In genomic region chr13:53109560-53110248, GRCm38 (mm10) we compare ENCODE assay signal across 8 mouse cellular contexts.
DNase-seq lines count a peak whose midpoint lies in the region; ATAC-seq and TF ChIP-seq lines count a peak whose summit lies in the region.

No protein-coding gene starts in this region.

- peak; percentile 39; the same call in 1 of the 2 replicates for ATAC-seq in heart, embryonic 14.5 days (ENCODE audit: insufficient number of reproducible peaks, insufficient read depth, low FRiP score, low read depth)
- peak; percentile 83 for ATAC-seq in kidney, postnatal 0 days (replicated peaks; ENCODE audit: low FRiP score, low read depth)

- no peaks in the 10 kb centered on the region for H3K9me3 ChIP-seq in forebrain, embryonic 10.5 days
- no peaks in the 10 kb centered on the region for H3K9me3 ChIP-seq in heart, embryonic 14.5 days (ENCODE audit: control insufficient read depth, low read length)
- no peaks in the 10 kb centered on the region for H3K9me3 ChIP-seq in kidney, postnatal 0 days (replicated peaks; ENCODE audit: low read length)

- peak overlapping the region; percentile 35; the same call in 1 of the 2 replicates for H3K4me2 ChIP-seq in heart, embryonic 14.5 days (ENCODE audit: low read length)
- peak overlapping the region; percentile 41 for H3K4me2 ChIP-seq in kidney, postnatal 0 days (ENCODE audit: low read length)

- peak overlapping the region; percentile 63 for H3K27ac ChIP-seq in forebrain, embryonic 10.5 days
- no peak overlapping the region for H3K27ac ChIP-seq in heart, embryonic 14.5 days (replicated peaks in 1 of 2; ENCODE audit: control insufficient read depth in 1 of 2, insufficient read depth in 1 of 2, low read depth in 2 of 2, low read length in 2 of 2)
- H3K27ac ChIP-seq in kidney, postnatal 0 days: no peak overlapping the region

- peaks cover 8% of the 10 kb centered on the region for H3K4me1 ChIP-seq in forebrain, embryonic 10.5 days
- H3K4me1 ChIP-seq in heart, embryonic 14.5 days (ENCODE audit: control insufficient read depth in 2 of 2, insufficient read depth in 2 of 2, low read length in 2 of 2): no peaks in the 10 kb centered on the region; a peak in 1 of 4 replicates
- no peaks in the 10 kb centered on the region for H3K4me1 ChIP-seq in kidney, postnatal 0 days (replicated peaks; ENCODE audit: insufficient read depth, low read length)

- 29% methylated on average over 17 of the region's 17 CpGs for WGBS in forebrain, embryonic 10.5 days
- 20% methylated on average over 17 of the region's 17 CpGs for WGBS in heart, embryonic 14.5 days
- 17% methylated on average over 17 of the region's 17 CpGs for WGBS in kidney, postnatal 0 days

- peaks cover 32% of the 10 kb centered on the region for H3K36me3 ChIP-seq in forebrain, embryonic 10.5 days (replicated peaks)
- H3K36me3 ChIP-seq in heart, embryonic 14.5 days (ENCODE audit: control insufficient read depth, insufficient read depth, low read length): peaks cover 37% of the 10 kb centered on the region
- no peaks in the 10 kb centered on the region for H3K36me3 ChIP-seq in kidney, postnatal 0 days (ENCODE audit: insufficient read depth, low read length)
- H3K36me3 ChIP-seq in splenic B cell, adult 2 months (ENCODE audit: control insufficient read depth, insufficient read depth, low read length, poor library complexity, severe bottlenecking): no peaks in the 10 kb centered on the region

- peak; percentile 99 for TF ChIP-seq CTCF in kidney, postnatal 0 days (IDR thresholded peaks at IDR 0.05; ENCODE audit: low read depth)

- H3K27me3 ChIP-seq in forebrain, embryonic 10.5 days (ENCODE audit: poor library complexity, severe bottlenecking): no peaks in the 10 kb centered on the region
- no peaks in the 10 kb centered on the region for H3K27me3 ChIP-seq in heart, embryonic 14.5 days (ENCODE audit: control insufficient read depth, insufficient read depth, low read length)
- H3K27me3 ChIP-seq in kidney, postnatal 0 days (ENCODE audit: insufficient read depth, low read length): no peaks in the 10 kb centered on the region
- no peaks in the 10 kb centered on the region for H3K27me3 ChIP-seq in splenic B cell, adult 2 months (ENCODE audit: control insufficient read depth, insufficient read depth, low read length, poor library complexity, severe bottlenecking)

- H3K9ac ChIP-seq in heart, embryonic 14.5 days (ENCODE audit: low read length): no peak overlapping the region
- H3K9ac ChIP-seq in kidney, postnatal 0 days (ENCODE audit: low read depth, low read length): no peak overlapping the region

- DNase-seq in CD4-positive helper T cell, adult 2 months (ENCODE audit: low read depth, low spot score): peak; percentile 87
- DNase-seq in brain, embryonic 18.5 days (ENCODE audit: low read depth, low spot score): peak; percentile 90
- DNase-seq in forebrain, embryonic 10.5 days (ENCODE audit: extremely low spot score, low spot score): peak; percentile 91
- peak; percentile 98 for DNase-seq in kidney, postnatal 0 days (ENCODE audit: low spot score)
- peak; percentile 87 for DNase-seq in liver
- DNase-seq in natural killer cell, adult 2 months (ENCODE audit: low spot score in 2 of 2): peak; percentile 87 to 89
- DNase-seq in splenic B cell, adult 2 months (ENCODE audit: low read depth, low spot score): peak; percentile 92

- peak overlapping the region; percentile 31 for H3K4me3 ChIP-seq in forebrain, embryonic 10.5 days
- H3K4me3 ChIP-seq in heart, embryonic 14.5 days (ENCODE audit: control insufficient read depth in 1 of 2, insufficient read depth in 1 of 2, low read depth in 1 of 2, low read length in 2 of 2): no peak overlapping the region
- no peak overlapping the region for H3K4me3 ChIP-seq in kidney, postnatal 0 days (replicated peaks; ENCODE audit: low read depth, low read length)
